Mouse (Mus musculus) induced T-regulatory cell, adult 2 months (primary cell): Measurements from ENCODE around the gene Nab2.

Source experiments
- DNase-seq: peaks from one replicate; pipeline ENCODE4 v3.0.0-alpha.2; 2012; ENCODE audit warnings: low read depth

Nab2 gene

GRCm38 (mm10) chr10:127615034-127615374 is 53.4 kb downstream of the Nab2 start:
- no peak for DNase-seq

- no peak for DNase-seq
Observed at GRCm38 (mm10) chr10:127614236-127615033, 53.9 kb downstream of the Nab2 start.

GRCm38 (mm10) chr10:127612079-127612775 is 56.1 kb downstream of the Nab2 start:
- no peak for DNase-seq
